ENCODE assay signal across 8 mouse cellular contexts in the genomic region with DNA sequence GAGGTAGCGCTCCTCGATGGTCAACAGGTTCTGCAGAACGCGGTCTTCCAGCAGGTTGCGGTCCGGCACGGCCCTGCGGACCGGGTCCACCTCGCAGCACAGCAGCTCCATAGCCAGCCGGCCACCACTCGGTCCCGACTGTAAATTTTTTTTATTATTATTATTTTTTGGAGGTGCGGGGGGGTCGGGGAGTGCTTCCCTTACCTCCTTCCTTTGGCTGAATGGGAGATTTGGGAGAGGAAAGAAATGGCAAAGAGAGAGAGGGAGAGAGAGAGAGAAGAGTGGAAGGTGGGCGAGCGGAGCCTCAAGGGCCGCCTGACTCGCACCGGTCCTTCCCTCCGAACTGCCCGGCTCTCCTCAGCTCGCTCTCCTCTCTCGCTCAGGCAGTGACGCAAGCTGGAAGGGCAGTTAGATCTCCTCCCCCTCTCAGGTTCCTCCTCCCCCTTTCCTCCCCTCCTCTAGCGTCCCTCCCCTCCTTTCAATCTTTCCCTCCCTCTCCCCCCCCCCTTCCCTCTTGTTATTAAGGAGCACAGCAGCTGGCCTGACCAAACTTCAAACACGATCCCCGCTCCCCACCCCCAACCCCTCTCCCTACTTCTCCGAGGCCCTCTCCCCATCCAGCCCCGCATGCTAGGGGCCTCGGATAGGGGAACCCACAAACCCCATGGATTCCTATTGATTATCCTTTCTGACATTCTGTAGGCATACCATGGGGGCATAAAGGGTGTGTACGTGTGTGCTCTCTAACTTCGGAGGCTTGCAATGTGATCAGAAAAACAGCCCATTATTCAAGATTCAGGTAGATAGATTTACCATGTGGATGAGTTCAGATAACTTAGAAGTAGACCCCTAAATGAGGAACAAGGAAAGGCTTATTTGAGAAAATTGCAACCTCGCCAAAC. TPM values are rescaled to one million over a fixed set of nuclear protein-coding genes. Genes with fewer than 3 reads are reported as not detected.
DNase-seq lines count a peak whose midpoint lies in the region; ATAC-seq and TF ChIP-seq lines count a peak whose summit lies in the region.

No protein-coding gene starts in this region.

- H3K27me3 ChIP-seq in G1E (ENCODE audit: insufficient read depth, low read length), result peaks cover 18% of the 10 kb centered on the region; the same call in 1 of the 2 replicates
- H3K27me3 ChIP-seq in forebrain, embryonic 16.5 days (replicated peaks; ENCODE audit: control insufficient read depth, insufficient read depth, low read length), result peaks cover 22% of the 10 kb centered on the region
- H3K27me3 ChIP-seq in hindbrain, embryonic 11.5 days (ENCODE audit: control insufficient read depth, insufficient read depth, low read length), result peaks cover 41% of the 10 kb centered on the region

- WGBS in forebrain, embryonic 16.5 days, result 0% methylated on average over 34 of the region's 34 CpGs
- 0% methylated on average over 33 of the region's 34 CpGs for WGBS in hindbrain, embryonic 11.5 days

- H3K4me2 ChIP-seq in forebrain, embryonic 16.5 days (ENCODE audit: low read length), result peak overlapping the region; percentile 85
- H3K4me2 ChIP-seq in hindbrain, embryonic 11.5 days (replicated peaks; ENCODE audit: low read depth, low read length), result peak overlapping the region; percentile 90

- H3K9me3 ChIP-seq in G1E (replicated peaks), result no peaks in the 10 kb centered on the region
- H3K9me3 ChIP-seq in forebrain, embryonic 16.5 days (ENCODE audit: control insufficient read depth, low read length), result no peaks in the 10 kb centered on the region
- no peaks in the 10 kb centered on the region for H3K9me3 ChIP-seq in hindbrain, embryonic 11.5 days (ENCODE audit: control insufficient read depth, low read length)

- H3K9ac ChIP-seq in forebrain, embryonic 16.5 days (replicated peaks; ENCODE audit: low read depth, low read length), result peak overlapping the region; percentile 68
- H3K9ac ChIP-seq in hindbrain, embryonic 11.5 days (ENCODE audit: low read depth, low read length), result peak overlapping the region; percentile 72

- peaks cover 70% of the 10 kb centered on the region for H3K4me1 ChIP-seq in G1E (ENCODE audit: insufficient read depth, low read depth, low read length)
- H3K4me1 ChIP-seq in forebrain, embryonic 16.5 days (replicated peaks; ENCODE audit: control insufficient read depth, insufficient read depth, low read length), result peaks cover 64% of the 10 kb centered on the region
- peaks cover 13% of the 10 kb centered on the region for H3K4me1 ChIP-seq in hindbrain, embryonic 11.5 days (replicated peaks; ENCODE audit: control insufficient read depth, insufficient read depth, low read length)

- H3K4me3 ChIP-seq in G1E (ENCODE audit: low read depth, low read length), result peak overlapping the region; percentile 99
- H3K4me3 ChIP-seq in forebrain, embryonic 16.5 days (replicated peaks; ENCODE audit: low read length), result peak overlapping the region; percentile 53
- H3K4me3 ChIP-seq in hindbrain, embryonic 11.5 days (ENCODE audit: low read depth, low read length), result peak overlapping the region; percentile 73

- DNase-seq in G1E (ENCODE audit: low spot score), result peak; percentile 97
- peak; percentile 89 for DNase-seq in adrenal gland, postnatal 25 days
- DNase-seq in hindbrain, embryonic 11.5 days (ENCODE audit: low spot score), result peak; percentile 85
- peak; percentile 65 to 66 for DNase-seq in left cerebral cortex, postnatal 36 days (ENCODE audit: low spot score in 2 of 2)
- peak; percentile 74 for DNase-seq in right cerebral cortex, postnatal 25 days
- no peak for DNase-seq in cerebellum, adult 9-11 months

- intact Hi-C loops in left cerebral cortex, postnatal 36 days (cut with DNase I), result loop anchor here (5.0 kb wide), 1 partner anchor 116 kb away; no protein-coding TSS in a partner anchor

- ATAC-seq in G1E (ENCODE audit: extremely low read depth, insufficient number of reproducible peaks, low FRiP score, poor library complexity, severe bottlenecking), result peak; percentile 43
- ATAC-seq in forebrain, embryonic 16.5 days, result peak; percentile 55
- peak; percentile 65 for ATAC-seq in hindbrain, embryonic 11.5 days (ENCODE audit: low FRiP score)
- ATAC-seq in megakaryocyte progenitor cell, adult 5-6 weeks (replicated peaks; ENCODE audit: poor library complexity), result peak; percentile 52

- peak overlapping the region; percentile 60 for H3K27ac ChIP-seq in forebrain, embryonic 16.5 days (ENCODE audit: low read length)
- H3K27ac ChIP-seq in hindbrain, embryonic 11.5 days (ENCODE audit: low read depth, low read length), result peak overlapping the region; percentile 68

- H3K36me3 ChIP-seq in G1E (replicated peaks), result peaks cover 33% of the 10 kb centered on the region
- H3K36me3 ChIP-seq in forebrain, embryonic 16.5 days (ENCODE audit: control insufficient read depth, insufficient read depth), result no peaks in the 10 kb centered on the region
- no peaks in the 10 kb centered on the region for H3K36me3 ChIP-seq in hindbrain, embryonic 11.5 days (ENCODE audit: control insufficient read depth, insufficient read depth, low read length)

- TF ChIP-seq CTCF in G1E (IDR thresholded peaks at IDR 0.05; ENCODE audit: low read depth, low read length), result no peak

RNA-seq across cellular contexts. Expression of gene Ccnd2, which starts 1.1 kb away (rescaled TPM):
- total RNA-seq in G1E (2014; fragmentation: Nextera tagmentation), result 549 and 656 TPM in 2 replicates
- 127 and 152 TPM in 2 replicates for total RNA-seq in G1E (2017)
- polyA plus RNA-seq in G1E (2012), result 822 and 1,195 TPM in 2 replicates
- 233 and 374 TPM in 2 replicates for total RNA-seq in adrenal gland, postnatal 25 days (2021)
- polyA plus RNA-seq in forebrain, embryonic 16.5 days (2015; fragmentation: Nextera tagmentation; extraction: Ambion mirVana), result 1,169 and 1,368 TPM in 2 replicates
- 1,153 and 1,300 TPM in 2 replicates for polyA plus RNA-seq in hindbrain, embryonic 11.5 days (2014; fragmentation: Nextera tagmentation; extraction: Ambion mirVana)
- 10 to 100 TPM; 86.5 to 89.5 TPM for total RNA-seq in left cerebral cortex, postnatal 36 days (2021)
- total RNA-seq in megakaryocyte progenitor cell, adult 5-6 weeks (2015), result 76.9 and 124 TPM in 2 replicates
- 38.8 and 51.4 TPM in 2 replicates for total RNA-seq in megakaryocyte progenitor cell, adult 5-6 weeks (2017)

RNA-seq across cellular contexts. Expression of gene Tigar, which starts 41.6 kb away (rescaled TPM):
- 2.5 and 3.4 TPM in 2 replicates for total RNA-seq in G1E (2014; fragmentation: Nextera tagmentation)
- 4.0 and 4.7 TPM in 2 replicates for total RNA-seq in G1E (2017)
- 0.94 and 1.1 TPM in 2 replicates for polyA plus RNA-seq in G1E (2012)
- 16.1 and 22.9 TPM in 2 replicates for total RNA-seq in adrenal gland, postnatal 25 days (2021)
- 8.2 and 9.2 TPM in 2 replicates for polyA plus RNA-seq in forebrain, embryonic 16.5 days (2015; fragmentation: Nextera tagmentation; extraction: Ambion mirVana)
- polyA plus RNA-seq in hindbrain, embryonic 11.5 days (2014; fragmentation: Nextera tagmentation; extraction: Ambion mirVana), result 5.8 and 6.4 TPM in 2 replicates
- 10 to 100 TPM; 24.1 to 25.0 TPM for total RNA-seq in left cerebral cortex, postnatal 36 days (2021)
- total RNA-seq in megakaryocyte progenitor cell, adult 5-6 weeks (2015), result 8.4 and 9.8 TPM in 2 replicates
- total RNA-seq in megakaryocyte progenitor cell, adult 5-6 weeks (2017), result 8.0 and 13.7 TPM in 2 replicates
